Mouse (Mus musculus): ENCODE results near the gene Ptges. TPM values are rescaled to one million over a fixed set of nuclear protein-coding genes. Genes with fewer than 3 reads are reported as not detected.
A peak's percentile ranks its signal among the peaks of the same experiment; 100 is the strongest.

Gene Ptges
- polyA plus RNA-seq, 1 experiment from 2014 or later = 2.6 TPM

GRCm38 (mm10) chr2:30914836-30915235, 14.8 kb downstream of the Ptges start:
- whole genome bisulfite sequencing = 57% methylated on average over 3 of the region's 3 CpGs
- H3K4me2 ChIP-seq = no peak overlapping the region
- H3K4me1 ChIP-seq (replicated peaks) = peaks cover 30% of the 10 kb centered on the region
- ATAC-seq (replicated peaks; ENCODE audit: insufficient number of reproducible peaks, insufficient read depth, low FRiP score, low read depth) = no peak
- no peaks in the 10 kb centered on the region for H3K9me3 ChIP-seq (replicated peaks)
- no peak overlapping the region for H3K9ac ChIP-seq
- H3K27me3 ChIP-seq = no peaks in the 10 kb centered on the region
- H3K4me3 ChIP-seq = no peak overlapping the region
- H3K36me3 ChIP-seq = no peaks in the 10 kb centered on the region
- no peak overlapping the region for H3K27ac ChIP-seq

GRCm38 (mm10) chr2:30913022-30913421, 16.6 kb downstream of the Ptges start:
- Histone ChIP-seq H3K27ac (no peak overlapping the region), H3K4me2 (no peak overlapping the region), H3K4me3 (no peak overlapping the region), H3K36me3 (no peaks in the 10 kb centered on the region), H3K27me3 (no peaks in the 10 kb centered on the region), H3K9ac (no peak overlapping the region), H3K4me1 (replicated peaks) (peaks cover 15% of the 10 kb centered on the region), H3K9me3 (replicated peaks) (no peaks in the 10 kb centered on the region)
- no peak for ATAC-seq (replicated peaks; ENCODE audit: insufficient number of reproducible peaks, insufficient read depth, low FRiP score, low read depth)
- 88% methylated on average over 8 of the region's 8 CpGs for WGBS

GRCm38 (mm10) chr2:30912291-30912773, 17.3 kb downstream of the Ptges start:
- Histone ChIP-seq H3K9me3 (replicated peaks) (no peaks in the 10 kb centered on the region), H3K9ac (no peak overlapping the region), H3K27me3 (no peaks in the 10 kb centered on the region), H3K4me2 (0 out of 2 replicates have a peak overlapping the region, but pooled peaks have one; percentile 5), H3K27ac (peak overlapping the region; percentile 74), H3K4me3 (no peak overlapping the region), H3K4me1 (replicated peaks) (peaks cover 15% of the 10 kb centered on the region), H3K36me3 (no peaks in the 10 kb centered on the region)
- 20% methylated on average over 4 of the region's 4 CpGs for WGBS
- peak; percentile 35; the same call in 1 of the 2 replicates for ATAC-seq (replicated peaks; ENCODE audit: insufficient number of reproducible peaks, insufficient read depth, low FRiP score, low read depth)

GRCm38 (mm10) chr2:30906641-30907040, 23.0 kb downstream of the Ptges start:
- WGBS = 54% methylated on average over 4 of the region's 4 CpGs
- H3K4me3 ChIP-seq = no peak overlapping the region
- H3K27ac ChIP-seq = no peak overlapping the region
- H3K36me3 ChIP-seq = no peaks in the 10 kb centered on the region
- H3K9me3 ChIP-seq (replicated peaks) = no peaks in the 10 kb centered on the region
- peaks cover 33% of the 10 kb centered on the region for H3K4me1 ChIP-seq (replicated peaks)
- H3K9ac ChIP-seq = no peak overlapping the region
- no peak overlapping the region for H3K4me2 ChIP-seq
- H3K27me3 ChIP-seq = peaks cover 16% of the 10 kb centered on the region
- no peak for ATAC-seq (replicated peaks; ENCODE audit: insufficient number of reproducible peaks, insufficient read depth, low FRiP score, low read depth)

GRCm38 (mm10) chr2:30905906-30906305, 23.8 kb downstream of the Ptges start:
- 89% methylated on average over 8 of the region's 8 CpGs for WGBS
- Histone ChIP-seq H3K4me2 (no peak overlapping the region), H3K4me3 (no peak overlapping the region), H3K9ac (no peak overlapping the region), H3K27me3 (peaks cover 17% of the 10 kb centered on the region), H3K9me3 (replicated peaks) (no peaks in the 10 kb centered on the region), H3K36me3 (no peaks in the 10 kb centered on the region), H3K27ac (no peak overlapping the region), H3K4me1 (replicated peaks) (peaks cover 34% of the 10 kb centered on the region)
- ATAC-seq (replicated peaks; ENCODE audit: insufficient number of reproducible peaks, insufficient read depth, low FRiP score, low read depth) = no peak

- H3K9me3 ChIP-seq (replicated peaks) = no peaks in the 10 kb centered on the region
- peaks cover 17% of the 10 kb centered on the region for H3K27me3 ChIP-seq
- H3K27ac ChIP-seq = no peak overlapping the region
- 37% methylated on average over 7 of the region's 7 CpGs for WGBS
- H3K36me3 ChIP-seq = no peaks in the 10 kb centered on the region
- H3K9ac ChIP-seq = no peak overlapping the region
- no peak for ATAC-seq (replicated peaks; ENCODE audit: insufficient number of reproducible peaks, insufficient read depth, low FRiP score, low read depth)
- H3K4me3 ChIP-seq = no peak overlapping the region
- peaks cover 34% of the 10 kb centered on the region for H3K4me1 ChIP-seq (replicated peaks)
- H3K4me2 ChIP-seq = no peak overlapping the region
Observed at GRCm38 (mm10) chr2:30904991-30905390, 24.7 kb downstream of the Ptges start.

- Histone ChIP-seq H3K4me3 (no peak overlapping the region), H3K36me3 (no peaks in the 10 kb centered on the region), H3K4me1 (replicated peaks) (peaks cover 34% of the 10 kb centered on the region), H3K9me3 (replicated peaks) (no peaks in the 10 kb centered on the region), H3K27ac (no peak overlapping the region), H3K9ac (no peak overlapping the region), H3K27me3 (peaks cover 17% of the 10 kb centered on the region), H3K4me2 (no peak overlapping the region)
- WGBS = 68% methylated on average over 6 of the region's 6 CpGs
- no peak for ATAC-seq (replicated peaks; ENCODE audit: insufficient number of reproducible peaks, insufficient read depth, low FRiP score, low read depth)
Observed at GRCm38 (mm10) chr2:30904231-30904630, 25.4 kb downstream of the Ptges start.

GRCm38 (mm10) chr2:30902726-30903722, 26.6 kb downstream of the Ptges start:
- Histone ChIP-seq H3K9me3 (replicated peaks) (no peaks in the 10 kb centered on the region), H3K4me3 (peak overlapping the region; percentile 43), H3K27me3 (peaks cover 17% of the 10 kb centered on the region), H3K4me1 (replicated peaks) (peaks cover 34% of the 10 kb centered on the region), H3K27ac (no peak overlapping the region), H3K36me3 (no peaks in the 10 kb centered on the region), H3K4me2 (peak overlapping the region; percentile 71), H3K9ac (peak overlapping the region; percentile 44; the same call in 1 of the 2 replicates)
- peak; percentile 53 for ATAC-seq (replicated peaks; ENCODE audit: insufficient number of reproducible peaks, insufficient read depth, low FRiP score, low read depth)
- WGBS = 14% methylated on average over 36 of the region's 37 CpGs

GRCm38 (mm10) chr2:30902256-30902655, 27.4 kb downstream of the Ptges start:
- H3K36me3 ChIP-seq = no peaks in the 10 kb centered on the region

GRCm38 (mm10) chr2:30901646-30902160, 28.0 kb downstream of the Ptges start:
- 49% methylated on average over 6 of the region's 6 CpGs for WGBS
- Histone ChIP-seq H3K4me1 (replicated peaks) (peaks cover 41% of the 10 kb centered on the region), H3K27me3 (peaks cover 17% of the 10 kb centered on the region), H3K27ac (no peak overlapping the region), H3K9ac (no peak overlapping the region), H3K4me2 (peak overlapping the region; percentile 71; the same call in 1 of the 2 replicates), H3K4me3 (no peak overlapping the region), H3K36me3 (no peaks in the 10 kb centered on the region), H3K9me3 (replicated peaks) (no peaks in the 10 kb centered on the region)
- ATAC-seq (replicated peaks; ENCODE audit: insufficient number of reproducible peaks, insufficient read depth, low FRiP score, low read depth) = no peak

More at GRCm38 (mm10) chr2:30902256-30902655, 27.4 kb downstream of the Ptges start:
- WGBS = 53% methylated on average over 8 of the region's 8 CpGs
- H3K9ac ChIP-seq = 0 out of 2 replicates have a peak overlapping the region, but pooled peaks have one; percentile 36
- peaks cover 17% of the 10 kb centered on the region for H3K27me3 ChIP-seq
- peaks cover 40% of the 10 kb centered on the region for H3K4me1 ChIP-seq (replicated peaks)
- ATAC-seq (replicated peaks; ENCODE audit: insufficient number of reproducible peaks, insufficient read depth, low FRiP score, low read depth) = no peak
- H3K4me3 ChIP-seq = peak overlapping the region; percentile 43
- no peak overlapping the region for H3K27ac ChIP-seq
- peak overlapping the region; percentile 71 for H3K4me2 ChIP-seq
- no peaks in the 10 kb centered on the region for H3K9me3 ChIP-seq (replicated peaks)

- WGBS = 83% methylated on average over 14 of the region's 14 CpGs
- Histone ChIP-seq H3K4me2 (no peak overlapping the region), H3K27me3 (peaks cover 17% of the 10 kb centered on the region), H3K4me3 (no peak overlapping the region), H3K9ac (no peak overlapping the region), H3K36me3 (no peaks in the 10 kb centered on the region), H3K4me1 (replicated peaks) (peaks cover 32% of the 10 kb centered on the region), H3K9me3 (replicated peaks) (no peaks in the 10 kb centered on the region), H3K27ac (no peak overlapping the region)
- ATAC-seq (replicated peaks; ENCODE audit: insufficient number of reproducible peaks, insufficient read depth, low FRiP score, low read depth) = no peak
Observed at GRCm38 (mm10) chr2:30899397-30900069, 30.1 kb downstream of the Ptges start.

Measured in heart, embryonic 15.5 days (tissue).